Mouse (Mus musculus): ENCODE measurements at regions not wholly inside any gene's neighbourhood (a gene's known extent, or its start where the extent isn't known, plus 50 kb on each side); places are given as distances from the start of the nearest gene placed in this dataset.

GRCm38 (mm10) chr12:77065645-77066512, 103.9 kb upstream of the Max start:
- TF ChIP-seq POLR2A (IDR thresholded peaks at IDR 0.05; ENCODE audit: control insufficient read depth, low read depth, low read length), result no peak
- no peak for TF ChIP-seq CTCF (IDR thresholded peaks at IDR 0.05; ENCODE audit: control insufficient read depth, insufficient read depth, insufficient replicate concordance, low read depth, low read length)
- no peaks in the 10 kb centered on the region for H3K27me3 ChIP-seq (ENCODE audit: control insufficient read depth, insufficient read depth, low read length)
- H3K27ac ChIP-seq (ENCODE audit: control insufficient read depth, insufficient read depth, low read depth, low read length), result no peak overlapping the region
- no peak overlapping the region for H3K4me3 ChIP-seq (ENCODE audit: control insufficient read depth, low read depth, low read length)
- H3K36me3 ChIP-seq (ENCODE audit: control insufficient read depth, insufficient read depth, low read length), result no peaks in the 10 kb centered on the region
- peaks cover 3% of the 10 kb centered on the region for H3K4me1 ChIP-seq (ENCODE audit: control insufficient read depth, insufficient read depth, low read length)

DNA sequence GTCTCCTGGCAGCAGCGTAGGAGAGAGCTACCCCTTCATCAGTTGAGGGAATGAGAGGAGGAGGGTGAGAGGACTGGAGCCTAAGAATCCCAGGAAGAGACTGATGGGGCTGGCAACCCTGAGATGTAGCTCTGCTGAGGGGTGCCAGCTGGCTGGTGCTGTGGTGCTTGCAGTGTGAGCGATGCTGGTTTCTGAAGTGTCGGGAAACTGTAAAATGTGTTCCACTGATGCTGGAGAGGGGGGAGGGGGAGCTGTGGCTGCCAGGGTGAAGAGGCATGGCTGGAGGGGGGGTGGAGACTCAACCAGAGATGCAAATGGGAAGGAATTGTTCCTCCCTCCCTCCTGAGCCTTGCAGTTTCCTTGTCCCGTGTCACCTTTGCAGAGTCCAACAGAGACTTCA, 102.0 kb upstream of the Max start:
- Histone ChIP-seq H3K4me3 (ENCODE audit: control insufficient read depth, low read depth, low read length) (no peak overlapping the region), H3K27me3 (ENCODE audit: control insufficient read depth, insufficient read depth, low read length) (no peaks in the 10 kb centered on the region), H3K36me3 (ENCODE audit: control insufficient read depth, insufficient read depth, low read length) (no peaks in the 10 kb centered on the region), H3K4me1 (ENCODE audit: control insufficient read depth, insufficient read depth, low read length) (peaks cover 9% of the 10 kb centered on the region), H3K27ac (ENCODE audit: control insufficient read depth, insufficient read depth, low read depth, low read length) (no peak overlapping the region)
- TF ChIP-seq POLR2A (IDR thresholded peaks at IDR 0.05; ENCODE audit: control insufficient read depth, low read depth, low read length), result no peak
- TF ChIP-seq CTCF (IDR thresholded peaks at IDR 0.05; ENCODE audit: control insufficient read depth, insufficient read depth, insufficient replicate concordance, low read depth, low read length), result no peak

DNA sequence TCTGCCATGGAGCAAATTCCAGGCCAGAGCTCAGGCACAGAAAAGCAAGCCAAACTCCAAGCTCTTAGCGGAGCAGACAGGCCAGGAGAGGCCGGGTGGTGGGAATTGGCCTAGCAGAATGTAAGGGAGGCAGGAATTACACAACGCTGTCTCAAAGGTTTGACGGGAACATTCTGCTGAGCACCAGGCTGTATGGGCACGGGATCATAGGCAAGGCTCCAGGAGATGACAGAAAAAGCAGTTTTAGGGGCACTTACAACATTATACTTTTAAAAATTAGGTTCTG, 99.5 kb upstream of the Max start:
- H3K36me3 ChIP-seq (ENCODE audit: control insufficient read depth, insufficient read depth, low read length), result no peaks in the 10 kb centered on the region
- TF ChIP-seq POLR2A (IDR thresholded peaks at IDR 0.05; ENCODE audit: control insufficient read depth, low read depth, low read length), result no peak
- TF ChIP-seq CTCF (IDR thresholded peaks at IDR 0.05; ENCODE audit: control insufficient read depth, insufficient read depth, insufficient replicate concordance, low read depth, low read length), result no peak
- peaks cover 9% of the 10 kb centered on the region for H3K4me1 ChIP-seq (ENCODE audit: control insufficient read depth, insufficient read depth, low read length)
- no peak overlapping the region for H3K4me3 ChIP-seq (ENCODE audit: control insufficient read depth, low read depth, low read length)
- H3K27me3 ChIP-seq (ENCODE audit: control insufficient read depth, insufficient read depth, low read length), result no peaks in the 10 kb centered on the region
- H3K27ac ChIP-seq (ENCODE audit: control insufficient read depth, insufficient read depth, low read depth, low read length), result peak overlapping the region; percentile 2; the same call in 1 of the 2 replicates

- H3K4me3 ChIP-seq (ENCODE audit: control insufficient read depth, low read depth, low read length), result no peak overlapping the region
- H3K4me1 ChIP-seq (ENCODE audit: control insufficient read depth, insufficient read depth, low read length), result peaks cover 9% of the 10 kb centered on the region
- no peaks in the 10 kb centered on the region for H3K27me3 ChIP-seq (ENCODE audit: control insufficient read depth, insufficient read depth, low read length)
- peak overlapping the region; percentile 2 for H3K27ac ChIP-seq (ENCODE audit: control insufficient read depth, insufficient read depth, low read depth, low read length)
- no peaks in the 10 kb centered on the region for H3K36me3 ChIP-seq (ENCODE audit: control insufficient read depth, insufficient read depth, low read length)
- TF ChIP-seq CTCF (IDR thresholded peaks at IDR 0.05; ENCODE audit: control insufficient read depth, insufficient read depth, insufficient replicate concordance, low read depth, low read length) (no peak), POLR2A (IDR thresholded peaks at IDR 0.05; ENCODE audit: control insufficient read depth, low read depth, low read length) (no peak)
Measured at GRCm38 (mm10) chr12:77060766-77061561, 99.0 kb upstream of the Max start.

DNA sequence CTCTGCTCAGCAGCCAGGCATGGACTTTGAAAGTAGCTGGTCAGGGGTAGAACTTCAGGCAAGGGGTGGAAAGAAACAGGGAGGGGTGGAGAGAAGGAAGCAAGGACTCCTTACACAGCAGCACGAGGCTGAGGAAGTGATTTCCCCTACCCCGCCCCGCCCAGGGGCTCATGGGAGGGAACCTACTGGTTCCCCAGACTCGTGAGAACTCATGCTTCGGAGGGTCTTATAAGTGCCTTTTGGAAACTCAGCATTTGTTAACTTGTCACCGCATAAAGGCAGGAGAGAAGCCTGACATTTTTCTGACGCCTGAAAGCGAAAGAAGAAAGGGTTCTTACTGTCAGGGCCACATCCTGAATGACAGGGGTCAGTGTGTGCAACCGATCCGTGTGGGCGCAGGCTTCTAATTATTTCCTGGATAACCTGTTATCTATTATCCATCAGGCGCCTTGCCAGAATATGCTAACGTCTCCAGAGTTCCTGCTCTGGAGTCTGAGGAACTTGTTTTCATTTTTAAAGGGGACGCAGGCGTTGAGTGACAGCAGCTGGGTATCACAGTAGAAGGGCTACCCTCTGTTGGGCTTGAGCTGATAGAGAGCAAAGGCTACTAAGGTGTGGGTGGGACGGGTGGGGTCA, 98.2 kb upstream of the Max start:
- TF ChIP-seq CTCF (IDR thresholded peaks at IDR 0.05; ENCODE audit: control insufficient read depth, insufficient read depth, insufficient replicate concordance, low read depth, low read length), result no peak
- TF ChIP-seq POLR2A (IDR thresholded peaks at IDR 0.05; ENCODE audit: control insufficient read depth, low read depth, low read length), result no peak

DNA sequence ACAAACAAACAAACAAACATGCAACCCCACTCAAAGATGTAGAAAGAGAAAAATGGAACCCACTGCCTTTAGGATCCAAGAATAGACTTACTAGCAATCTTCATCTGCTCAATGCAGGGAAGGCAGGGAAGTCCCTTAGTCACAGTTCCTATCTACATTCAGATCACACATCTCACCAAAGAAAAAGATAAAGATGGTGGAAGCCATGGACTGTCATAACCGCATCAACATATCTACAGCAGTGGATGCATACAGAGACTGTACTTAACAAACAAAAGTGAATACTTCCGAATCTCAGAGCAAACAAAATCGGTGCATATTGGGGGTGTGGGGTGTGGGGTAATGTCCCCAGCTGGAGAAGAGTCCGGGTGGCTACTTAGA, 97.7 kb upstream of the Max start:
- TF ChIP-seq POLR2A (IDR thresholded peaks at IDR 0.05; ENCODE audit: control insufficient read depth, low read depth, low read length), result no peak
- no peak for TF ChIP-seq CTCF (IDR thresholded peaks at IDR 0.05; ENCODE audit: control insufficient read depth, insufficient read depth, insufficient replicate concordance, low read depth, low read length)
- peaks cover 9% of the 10 kb centered on the region for H3K4me1 ChIP-seq (ENCODE audit: control insufficient read depth, insufficient read depth, low read length)
- peak overlapping the region; percentile 34 for H3K4me3 ChIP-seq (ENCODE audit: control insufficient read depth, low read depth, low read length)
- H3K27ac ChIP-seq (ENCODE audit: control insufficient read depth, insufficient read depth, low read depth, low read length), result no peak overlapping the region; the same call in 1 of the 2 replicates
- H3K27me3 ChIP-seq (ENCODE audit: control insufficient read depth, insufficient read depth, low read length), result no peaks in the 10 kb centered on the region
- no peaks in the 10 kb centered on the region for H3K36me3 ChIP-seq (ENCODE audit: control insufficient read depth, insufficient read depth, low read length)

More for the DNA sequence above, 98.2 kb upstream of the Max start:
- Histone ChIP-seq H3K4me3 (ENCODE audit: control insufficient read depth, low read depth, low read length) (peak overlapping the region; percentile 34), H3K4me1 (ENCODE audit: control insufficient read depth, insufficient read depth, low read length) (peaks cover 9% of the 10 kb centered on the region), H3K27me3 (ENCODE audit: control insufficient read depth, insufficient read depth, low read length) (no peaks in the 10 kb centered on the region), H3K27ac (ENCODE audit: control insufficient read depth, insufficient read depth, low read depth, low read length) (peak overlapping the region; percentile 35), H3K36me3 (ENCODE audit: control insufficient read depth, insufficient read depth, low read length) (no peaks in the 10 kb centered on the region)
